Mouse (Mus musculus) layer of hippocampus, postnatal 14 days (tissue): ENCODE data around the gene Pitpnc1. TPM values are rescaled to one million over a fixed set of nuclear protein-coding genes. Genes with fewer than 3 reads are reported as not detected.

Experiments
- DNase-seq, 2 experiments: peaks; one replicate each; pipeline ENCODE4 v3.0.0; 2021 to 2022; ENCODE audit warnings: low spot score in 2 of 2, mixed read lengths in 1 of 2
- total RNA-seq, 2 experiments: library from RNA; stranded (reverse); gene quantifications; 2 replicates each; pipeline ENCODE4 v1.2.3; 2021

Pitpnc1 gene
- total RNA-seq, 2 experiments from 2014 or later: 50.5 to 72.8 TPM

GRCm38 (mm10) chr11:107410090-107410732 lies 60.3 kb downstream of the Pitpnc1 start:
- no peak for DNase-seq

GRCm38 (mm10) chr11:107408886-107409285 lies 61.6 kb downstream of the Pitpnc1 start:
- DNase-seq: no peak

- DNase-seq: no peak
Observed at GRCm38 (mm10) chr11:107407698-107408097, 62.8 kb downstream of the Pitpnc1 start.

DNA sequence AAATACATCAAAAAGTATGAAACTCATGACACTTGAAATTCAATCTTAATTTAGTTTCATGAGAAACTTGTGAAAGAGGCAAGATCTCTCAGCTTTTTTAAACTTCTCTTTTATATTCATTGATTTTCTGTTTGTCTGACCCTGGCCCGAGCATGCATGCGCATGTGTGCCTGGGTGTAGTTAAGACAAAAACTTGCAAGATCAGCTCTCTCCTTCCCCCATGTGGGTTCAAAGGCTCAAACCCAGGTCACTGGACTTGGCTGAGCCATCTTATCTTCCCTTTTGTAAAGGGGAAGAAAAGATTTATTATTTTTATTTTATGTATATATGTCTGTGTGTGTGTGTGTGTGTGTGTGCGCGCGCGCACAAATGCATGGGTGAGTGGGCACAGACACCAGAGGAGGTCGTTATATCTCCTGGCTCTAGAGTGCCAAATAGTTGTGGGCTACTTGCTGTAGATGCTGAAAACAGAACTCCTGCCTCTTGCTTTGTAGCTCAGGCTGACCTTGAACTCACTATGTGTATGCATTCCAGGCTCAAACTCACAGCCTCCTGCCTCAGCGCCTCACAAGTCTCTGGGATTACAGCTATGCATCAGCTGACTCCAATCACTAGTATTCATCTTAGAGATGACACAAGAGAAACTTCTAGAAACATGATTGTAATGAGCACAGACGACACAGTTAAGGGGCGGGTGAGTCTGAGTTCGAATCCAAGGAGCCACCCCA lies 64.7 kb downstream of the Pitpnc1 start:
- DNase-seq: no peak

- DNase-seq: no peak
Observed at GRCm38 (mm10) chr11:107403309-107403708, 67.2 kb downstream of the Pitpnc1 start.

DNA sequence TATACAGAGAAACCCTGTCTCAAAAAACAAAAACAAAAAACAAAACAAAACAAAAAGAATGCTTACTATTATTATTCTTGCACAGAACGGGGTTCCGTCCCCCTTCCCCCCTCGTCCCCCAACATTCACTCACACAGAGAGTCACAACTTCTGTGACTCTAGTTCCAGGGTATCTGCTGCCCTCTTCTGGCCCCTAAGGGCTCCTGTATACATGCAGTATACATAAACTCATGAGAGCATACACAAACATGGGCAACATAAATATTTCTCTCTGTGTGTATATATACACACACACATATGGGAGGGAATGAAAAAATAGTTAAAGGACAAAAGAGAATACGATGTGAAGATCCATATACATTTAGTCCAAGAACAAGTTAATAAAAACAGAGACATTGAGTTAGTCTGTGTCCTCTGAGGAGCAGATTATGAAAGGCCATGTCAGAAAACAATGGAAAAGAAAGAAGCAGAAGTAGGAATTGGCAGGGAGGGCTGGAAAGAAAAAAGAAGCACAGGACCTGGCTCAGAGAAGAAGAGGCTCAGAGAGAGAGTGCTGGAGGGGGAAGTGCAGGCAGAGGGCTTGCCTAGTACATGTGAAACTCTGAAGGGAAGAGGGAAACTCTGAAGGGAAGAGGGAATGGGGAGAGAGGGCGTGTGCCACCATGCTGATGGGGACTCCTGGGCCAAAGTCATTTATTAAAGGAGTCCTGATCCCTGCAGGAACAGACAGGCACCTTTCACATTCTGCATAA lies 68.5 kb downstream of the Pitpnc1 start:
- DNase-seq: no peak

GRCm38 (mm10) chr11:107400826-107401225 lies 69.7 kb downstream of the Pitpnc1 start:
- no peak for DNase-seq

GRCm38 (mm10) chr11:107400005-107400404 lies 70.5 kb downstream of the Pitpnc1 start:
- DNase-seq: no peak

DNA sequence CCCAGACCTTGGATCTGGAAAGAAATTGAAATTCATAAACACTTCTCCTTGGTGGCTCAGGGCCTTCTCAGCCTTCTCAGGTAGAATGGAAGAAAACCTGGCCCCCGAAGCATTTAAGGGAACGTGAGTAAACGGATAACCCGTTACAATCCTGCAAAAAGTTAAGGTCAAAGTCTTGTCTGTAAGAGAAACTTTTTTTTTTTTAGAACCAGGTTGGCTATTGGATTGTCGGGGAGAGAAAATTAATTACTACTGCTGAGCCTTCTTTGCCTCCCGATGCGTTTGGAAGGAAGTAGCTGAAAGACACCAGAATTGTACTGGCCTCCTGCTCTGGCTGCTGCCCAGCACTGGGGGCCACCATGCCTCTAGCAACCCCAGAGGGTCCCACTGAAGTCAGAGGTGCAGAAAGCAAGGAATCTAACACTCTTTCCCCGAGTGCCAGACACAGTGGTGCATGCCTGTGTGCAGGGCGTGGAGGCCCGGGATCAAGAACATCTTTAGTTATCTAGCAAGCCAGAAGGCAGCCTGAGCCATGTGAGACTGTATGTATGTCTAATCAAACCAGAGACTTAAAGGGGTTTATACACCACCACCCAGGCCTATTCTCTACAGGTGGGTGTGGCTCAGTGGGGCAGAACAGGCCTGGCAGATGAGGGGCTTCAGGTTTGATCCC lies 73.0 kb downstream of the Pitpnc1 start:
- DNase-seq: no peak

DNA sequence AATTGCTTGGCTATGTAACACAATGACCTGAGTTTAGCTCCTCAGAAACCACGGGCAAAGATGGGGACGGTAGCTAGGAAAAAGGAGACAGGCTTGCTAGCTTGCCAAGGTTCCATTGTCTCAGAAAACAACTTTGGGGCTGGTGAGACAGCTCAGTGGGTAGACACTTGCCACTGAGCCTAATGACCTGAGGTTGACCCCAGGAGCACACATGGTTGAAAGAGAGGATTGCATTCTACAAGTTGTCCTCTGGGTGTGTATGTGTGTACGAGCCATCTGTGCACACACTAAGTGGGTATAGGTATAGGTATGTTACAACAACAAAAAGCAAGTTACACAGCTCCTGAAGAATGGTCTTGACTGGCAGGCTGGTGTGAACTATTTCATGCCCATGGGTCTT lies 76.3 kb downstream of the Pitpnc1 start:
- no peak for DNase-seq

GRCm38 (mm10) chr11:107393828-107394165 lies 76.7 kb downstream of the Pitpnc1 start:
- DNase-seq: peak; percentile 54 to 87

- no peak for DNase-seq
Observed at GRCm38 (mm10) chr11:107393154-107393827, 77.2 kb downstream of the Pitpnc1 start.

DNA sequence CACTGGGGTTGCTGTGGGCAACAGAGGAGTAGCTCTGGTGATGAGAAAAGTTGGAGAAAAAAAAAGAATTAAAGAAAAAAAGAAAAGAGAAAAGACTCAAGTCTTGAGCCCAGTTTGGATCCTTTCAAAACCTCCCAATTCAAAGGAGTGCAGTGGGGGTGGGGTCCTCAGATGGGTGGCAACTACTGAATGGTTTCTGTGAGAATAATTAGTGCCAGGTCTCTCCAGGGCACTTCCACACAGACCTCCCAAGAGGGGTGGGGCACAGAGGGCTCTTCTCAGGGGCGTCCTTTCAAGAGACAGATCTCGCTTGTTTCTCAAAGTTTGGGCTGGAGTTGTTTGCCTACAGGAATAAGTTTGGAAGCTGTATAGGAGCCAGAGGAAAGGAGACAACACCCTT lies 80.0 kb downstream of the Pitpnc1 start:
- DNase-seq: peak in 1 of 2 experiments; percentile 63

- no peak for DNase-seq
Observed at GRCm38 (mm10) chr11:107390001-107390400, 80.5 kb downstream of the Pitpnc1 start.

GRCm38 (mm10) chr11:107386481-107386880 lies 84.0 kb downstream of the Pitpnc1 start:
- no peak for DNase-seq

- no peak for DNase-seq
Observed at GRCm38 (mm10) chr11:107385306-107385705, 85.2 kb downstream of the Pitpnc1 start.

GRCm38 (mm10) chr11:107383985-107384384 lies 86.5 kb downstream of the Pitpnc1 start:
- no peak for DNase-seq

DNA sequence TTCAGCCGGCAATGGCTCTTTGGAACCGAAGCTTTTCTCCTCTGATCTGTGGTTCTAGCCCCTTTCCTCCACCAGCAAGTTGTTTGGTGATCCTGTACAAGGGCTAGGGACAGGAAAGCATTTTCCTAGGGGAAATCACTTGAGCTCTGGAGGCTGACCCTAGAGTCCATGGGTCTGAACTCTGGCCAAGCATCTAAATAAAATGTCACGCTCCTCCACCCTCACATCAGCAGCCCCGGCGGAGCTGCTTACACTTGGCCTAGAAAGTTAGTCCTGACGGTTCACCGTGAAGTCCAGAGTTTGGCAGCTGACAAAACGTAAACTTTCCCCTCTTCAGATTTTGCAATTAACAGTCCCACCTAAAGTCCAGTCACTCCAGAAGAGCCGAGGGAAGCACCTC lies 90.5 kb downstream of the Pitpnc1 start:
- DNase-seq: no peak

GRCm38 (mm10) chr11:107379089-107379845 lies 91.2 kb downstream of the Pitpnc1 start:
- DNase-seq: peak; percentile 41 to 81

- no peak for DNase-seq
Observed at GRCm38 (mm10) chr11:107377326-107377725, 93.2 kb downstream of the Pitpnc1 start.
